Mouse (Mus musculus): Measurements from ENCODE around the gene Rdh19.
"Not testable (repeated sequence)": the region's sequence is repeated elsewhere in the genome, so short reads cannot be mapped to it uniquely, and the experiment has no call there.

The Rdh19 gene

DNA sequence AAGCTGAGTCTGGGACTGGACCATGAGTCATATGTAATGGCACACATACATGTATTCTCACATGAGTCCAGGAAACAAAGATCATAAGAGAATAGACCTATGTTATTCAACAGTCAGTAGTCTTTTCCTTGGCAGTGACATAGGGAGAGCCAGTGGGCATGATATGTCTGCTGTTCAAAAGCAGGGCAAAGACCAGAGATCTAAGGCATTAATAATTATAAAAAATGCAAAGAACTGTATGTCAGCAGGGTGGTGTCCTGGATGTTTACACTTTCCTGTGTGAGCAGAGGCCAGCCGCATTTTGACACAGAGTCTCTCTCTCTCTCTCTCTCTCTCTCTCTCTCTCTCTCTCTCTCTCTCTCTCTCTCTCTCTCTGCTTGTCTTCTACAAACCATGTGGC, at the start of gene Rdh19:
Gene Rdh19 (plus strand): TSS at position 301 of the 400 bp plus-strand sequence.
- no peak for DNase-seq

DNA sequence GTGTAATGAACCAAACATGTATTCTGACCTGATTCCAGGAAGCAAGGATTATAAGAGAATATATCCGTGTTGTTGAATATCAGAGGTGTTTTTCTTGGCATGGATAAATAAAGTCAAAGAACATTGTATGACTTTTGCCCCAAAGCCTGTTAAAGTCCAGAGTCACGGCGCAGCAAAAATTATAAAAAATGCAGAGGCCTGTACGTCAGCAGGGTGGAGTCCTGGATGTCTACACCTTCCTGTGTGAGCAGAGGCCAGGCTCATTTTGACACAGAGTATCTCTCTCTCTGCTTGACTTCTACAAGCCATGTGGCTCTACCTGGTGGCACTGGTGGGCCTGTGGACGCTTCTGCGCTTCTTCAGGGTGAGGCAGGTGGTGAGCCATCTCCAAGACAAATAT, 48.8 kb upstream of the Rdh19 start, which contains the start of gene Rdh16:
Gene Rdh16 (plus strand): TSS at position 262 of the 400 bp plus-strand sequence.
- DNase-seq, result no peak

DNA sequence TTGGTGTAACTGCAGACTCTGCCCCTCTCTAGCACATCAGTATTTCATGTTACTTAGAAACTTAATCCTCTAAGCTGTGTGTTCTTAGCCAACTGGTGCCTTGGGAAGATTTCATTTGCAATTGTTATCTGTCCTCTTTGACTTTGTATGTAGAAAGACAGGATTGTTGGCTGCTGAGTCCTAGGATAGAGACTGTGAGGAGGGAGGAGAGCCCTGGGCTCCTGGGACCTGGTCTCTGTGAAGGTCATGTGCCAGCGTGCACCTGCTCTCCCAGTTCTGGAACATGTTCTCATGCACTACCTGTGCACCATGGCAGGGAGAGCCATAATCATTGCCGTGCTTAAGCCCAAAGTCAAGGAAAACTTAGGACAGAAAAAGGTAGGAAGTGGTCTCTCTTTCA, 48.1 kb upstream of the Rdh19 start:
- DNase-seq, result no peak

DNA sequence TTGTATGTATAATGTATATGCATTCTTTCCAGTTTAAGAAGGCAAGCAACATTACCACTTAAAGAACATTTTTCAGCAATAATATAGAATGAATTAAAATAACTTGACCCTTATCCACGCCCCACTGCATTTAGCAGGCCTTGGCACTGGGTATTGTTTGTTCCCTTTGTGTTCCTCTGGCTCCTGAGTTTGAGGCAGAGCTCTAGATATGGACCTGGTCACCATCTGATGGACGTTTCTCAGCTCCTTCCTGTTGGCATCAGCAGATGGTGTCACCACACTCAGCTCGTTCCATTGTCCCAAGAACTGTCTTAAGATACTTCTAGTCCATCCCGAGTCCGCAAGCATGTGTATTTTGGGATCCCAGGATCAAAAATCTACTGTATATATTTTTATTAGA, 47.5 kb upstream of the Rdh19 start:
- DNase-seq, result no peak

DNA sequence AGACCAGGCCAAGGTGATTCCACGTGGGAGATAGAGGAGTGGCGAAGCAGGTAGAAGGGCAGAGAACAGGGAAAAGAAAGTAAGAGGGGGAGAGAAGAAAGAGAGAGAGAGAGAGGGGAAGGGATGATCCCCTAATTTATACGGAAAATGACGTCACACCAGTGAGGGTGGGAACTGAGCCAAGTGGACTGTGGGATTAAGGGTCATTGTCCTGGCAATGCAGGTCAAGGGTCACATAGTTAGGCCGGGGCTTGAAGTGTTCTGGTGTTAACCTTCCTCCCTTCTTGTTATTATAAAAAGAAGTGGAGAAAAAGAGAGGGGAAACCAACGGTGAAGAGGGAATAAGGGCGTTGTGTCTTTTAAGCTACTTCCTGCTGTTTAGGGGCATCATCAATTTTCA, 45.3 kb upstream of the Rdh19 start:
- no peak for DNase-seq

DNA sequence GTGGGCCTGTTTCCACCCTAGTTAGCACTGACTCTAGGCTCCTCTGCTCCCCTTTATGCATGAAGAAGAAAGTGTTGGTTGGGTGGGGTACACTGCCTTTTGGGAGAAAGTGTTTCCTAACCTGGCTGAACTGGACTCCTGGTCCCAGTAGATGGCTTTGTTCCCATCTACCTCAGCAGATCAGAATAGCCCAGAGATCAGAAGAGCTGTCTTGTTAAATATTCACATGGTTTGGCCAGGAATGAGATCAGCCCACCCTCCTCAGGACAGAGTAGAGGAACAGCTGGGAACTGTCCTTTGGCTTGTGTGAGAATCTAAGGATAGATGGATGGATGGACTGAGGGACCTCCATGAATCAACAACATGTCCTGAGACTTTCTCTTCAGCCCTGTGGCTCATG, 33.8 kb upstream of the Rdh19 start:
- DNase-seq, result no peak

DNA sequence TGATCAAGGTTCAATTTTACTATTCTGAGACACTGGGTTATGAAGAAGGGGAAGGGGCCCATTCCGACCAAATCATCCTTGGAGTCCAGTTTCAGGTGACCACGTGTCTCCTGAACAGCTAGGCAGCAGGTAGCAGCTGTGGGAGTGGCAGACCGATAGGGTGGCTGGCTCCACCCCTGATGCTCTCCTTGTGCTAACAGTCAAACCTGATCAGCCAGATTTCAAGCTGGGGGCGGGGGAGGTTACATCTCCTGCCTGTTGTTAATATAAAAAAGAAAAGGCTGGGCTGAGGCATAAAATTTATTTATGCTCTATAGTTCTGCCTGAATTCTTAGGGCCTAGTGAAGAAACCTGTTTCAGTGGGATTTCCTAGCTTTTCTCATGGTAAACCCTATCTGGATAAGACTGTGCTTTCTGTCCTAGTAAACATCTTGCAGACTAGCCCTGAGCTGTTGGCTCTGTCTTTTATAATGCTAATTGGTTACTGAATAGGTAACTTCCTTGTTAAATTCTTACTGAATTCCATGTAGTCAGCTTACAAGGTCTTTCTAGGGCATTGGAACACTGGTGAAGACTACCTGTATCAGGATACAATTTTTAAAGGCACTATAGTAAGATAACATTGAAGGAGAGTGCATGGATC, 32.3 kb upstream of the Rdh19 start:
- not testable (repeated sequence) for DNase-seq

DNA sequence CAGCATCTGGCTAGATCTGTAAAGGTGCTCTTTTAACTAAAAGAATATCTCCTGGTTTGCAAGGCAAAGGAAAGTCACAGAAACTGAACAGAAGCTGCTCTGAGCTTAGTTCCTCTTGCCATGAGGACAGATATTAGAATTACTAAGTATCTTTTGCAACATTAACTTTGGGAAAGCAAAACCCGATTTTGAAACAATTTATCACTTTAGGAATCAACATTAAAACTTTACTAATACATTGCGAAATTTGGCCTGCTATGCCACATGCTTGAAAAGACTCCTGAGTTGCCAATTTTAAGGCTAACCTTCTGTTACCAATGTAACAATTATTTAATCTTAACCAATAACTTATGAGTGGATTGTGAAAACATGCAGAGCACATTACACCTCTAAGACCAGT, 27.9 kb upstream of the Rdh19 start:
- DNase-seq, result not testable (repeated sequence)

DNA sequence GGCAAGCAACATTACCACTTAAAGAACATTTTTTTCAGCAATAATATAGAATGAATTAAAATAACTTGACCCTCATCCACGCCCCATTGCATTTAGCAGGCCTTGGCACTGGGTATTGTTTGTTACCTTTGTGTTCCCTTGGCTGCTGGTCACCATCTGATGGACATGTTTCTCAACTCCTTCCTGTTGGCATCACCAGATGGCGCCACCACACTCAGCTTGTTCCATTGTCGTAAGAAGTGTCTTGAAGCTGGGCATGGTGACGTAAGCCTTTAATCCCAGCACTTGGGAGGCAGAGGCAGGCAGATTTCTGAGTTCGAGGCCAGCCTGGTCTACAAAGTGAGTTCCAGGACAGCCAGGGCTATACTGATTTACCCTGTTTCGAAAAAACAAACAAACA, 24.3 kb upstream of the Rdh19 start:
- DNase-seq, result peak; percentile 34

DNA sequence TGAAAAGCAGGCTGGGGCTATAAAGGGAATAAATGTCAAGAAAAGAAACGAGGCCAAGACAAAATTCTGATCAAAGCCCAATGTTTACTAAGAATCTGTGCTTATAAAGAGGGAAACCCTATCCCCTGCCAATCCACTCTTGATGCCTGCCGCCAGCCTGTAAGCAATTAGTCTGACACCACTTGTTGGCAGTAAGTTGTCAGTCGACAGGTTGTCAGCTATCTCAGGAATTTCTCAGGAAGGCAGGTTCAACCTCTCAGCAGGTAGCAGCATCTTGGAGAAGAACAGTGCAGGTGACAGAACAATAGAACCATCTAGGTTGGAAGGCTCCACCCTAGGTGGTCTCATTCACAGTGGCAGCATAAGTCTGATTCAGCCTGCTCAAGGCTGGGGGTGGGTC, 20.6 kb upstream of the Rdh19 start:
- DNase-seq, result peak; percentile 11 to 18

DNA sequence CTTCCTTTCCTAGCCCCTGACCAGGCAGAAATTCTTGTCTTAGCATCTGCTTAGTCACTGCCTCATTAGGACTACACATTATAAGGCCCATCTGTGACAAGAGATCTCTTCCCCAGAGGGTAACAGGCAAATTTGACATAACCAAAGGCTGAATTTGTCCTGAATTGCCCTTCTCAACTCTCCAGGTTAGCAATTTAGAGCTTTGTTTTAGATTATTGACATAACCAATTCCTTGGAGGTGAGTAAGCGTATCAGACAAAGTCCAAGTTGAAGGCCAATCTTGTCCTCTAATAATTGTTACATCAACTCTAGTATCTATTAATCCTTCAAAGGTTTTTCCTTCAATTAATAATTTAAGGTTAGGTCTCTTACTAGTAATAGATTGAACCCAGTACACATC, 15.5 kb upstream of the Rdh19 start:
- not testable (repeated sequence) for DNase-seq

DNA sequence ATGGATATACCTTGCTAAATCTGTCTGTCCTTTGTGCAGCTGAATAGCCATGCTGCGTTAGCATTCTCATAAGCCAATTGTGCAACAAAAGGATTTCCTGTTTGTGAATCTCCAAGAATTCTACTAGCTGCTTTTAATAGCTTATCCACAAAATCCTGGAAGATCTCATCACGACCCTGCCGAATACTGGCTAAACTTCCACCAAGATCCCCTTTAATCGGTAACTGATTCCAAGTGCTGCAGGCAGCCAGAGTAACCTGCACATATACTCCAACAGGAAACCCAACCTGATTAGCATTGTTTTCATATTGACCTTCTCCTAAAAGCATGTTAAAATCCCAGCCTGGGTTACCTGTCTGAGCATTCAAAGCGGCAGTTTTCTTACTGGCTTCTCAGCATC, 14.4 kb upstream of the Rdh19 start:
- DNase-seq, result no peak

DNA sequence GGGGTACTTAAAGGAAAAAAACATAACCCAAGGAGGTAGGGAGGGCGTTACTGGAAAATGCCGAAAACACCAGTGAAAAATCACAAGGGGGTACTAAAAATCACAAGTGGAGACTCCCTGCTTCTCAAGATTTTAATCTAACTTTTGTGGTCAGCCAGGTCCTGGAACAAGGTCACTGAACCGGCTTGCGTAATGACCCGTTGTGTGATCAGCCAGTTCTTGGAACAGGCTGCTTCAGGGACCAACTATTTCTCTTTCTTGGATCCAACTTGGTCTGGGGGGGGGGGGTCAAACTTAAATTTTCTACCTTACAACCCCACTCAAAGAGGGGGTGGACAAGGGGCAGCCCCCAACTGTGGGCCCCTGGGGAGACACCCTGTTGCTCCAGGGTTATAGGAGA, 11.9 kb upstream of the Rdh19 start:
- not testable (repeated sequence) for DNase-seq

DNA sequence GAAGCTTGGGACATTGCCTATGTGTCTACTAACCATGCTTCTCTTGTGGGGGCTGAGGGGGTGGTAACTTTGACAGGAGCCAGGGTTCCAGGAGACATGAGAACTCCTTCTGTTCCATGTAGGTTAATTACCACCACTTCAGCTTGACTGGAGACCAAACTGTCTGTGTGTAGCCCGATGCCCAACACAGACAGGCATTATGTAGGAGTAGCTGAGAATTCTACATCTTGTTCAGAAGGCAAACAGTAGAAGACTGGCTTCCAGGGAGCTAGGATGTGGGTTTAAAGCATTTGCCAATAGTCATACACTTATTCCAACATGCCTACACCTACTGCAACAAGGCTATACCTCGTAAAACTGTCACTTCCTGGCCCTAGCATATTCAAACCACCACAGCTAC, 11.2 kb upstream of the Rdh19 start:
- DNase-seq, result no peak

DNA sequence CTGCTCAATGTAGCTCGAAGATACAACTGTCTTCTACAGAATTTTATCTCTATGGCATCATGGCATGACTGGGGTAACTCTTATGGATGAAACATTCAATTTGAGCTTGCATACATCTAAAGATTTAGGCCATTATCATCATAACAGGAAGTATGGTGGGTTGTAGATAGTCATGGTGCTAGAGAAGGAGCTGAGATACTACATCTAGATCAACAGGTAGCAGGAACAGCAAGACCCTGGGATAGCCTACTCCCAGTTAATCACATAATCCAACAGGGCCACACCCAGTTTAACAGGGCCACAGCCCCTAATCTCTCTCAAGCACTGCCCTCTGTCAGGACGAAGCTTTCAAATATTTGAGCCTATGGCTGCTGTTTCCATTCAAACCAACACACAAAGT, 9.0 kb upstream of the Rdh19 start:
- DNase-seq, result no peak

DNA sequence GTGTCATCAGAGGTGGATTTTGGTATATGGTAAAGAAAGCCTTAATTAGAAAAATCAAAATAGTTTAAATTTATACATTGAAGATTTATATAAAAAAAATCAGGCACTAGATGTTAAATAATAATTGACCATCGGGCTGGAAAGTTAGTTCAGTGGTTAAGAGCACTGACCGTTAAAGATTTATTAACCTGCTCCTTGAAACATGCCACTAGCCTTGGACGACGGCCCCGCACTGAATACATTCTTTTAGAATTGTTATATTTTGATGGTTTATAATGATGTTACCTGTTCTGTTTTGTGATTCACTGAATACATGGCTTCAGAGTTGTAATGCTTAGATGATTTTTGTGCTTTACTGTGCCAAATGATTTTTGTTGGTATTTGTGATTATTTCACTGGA, 3.8 kb upstream of the Rdh19 start:
- not testable (repeated sequence) for DNase-seq

DNA sequence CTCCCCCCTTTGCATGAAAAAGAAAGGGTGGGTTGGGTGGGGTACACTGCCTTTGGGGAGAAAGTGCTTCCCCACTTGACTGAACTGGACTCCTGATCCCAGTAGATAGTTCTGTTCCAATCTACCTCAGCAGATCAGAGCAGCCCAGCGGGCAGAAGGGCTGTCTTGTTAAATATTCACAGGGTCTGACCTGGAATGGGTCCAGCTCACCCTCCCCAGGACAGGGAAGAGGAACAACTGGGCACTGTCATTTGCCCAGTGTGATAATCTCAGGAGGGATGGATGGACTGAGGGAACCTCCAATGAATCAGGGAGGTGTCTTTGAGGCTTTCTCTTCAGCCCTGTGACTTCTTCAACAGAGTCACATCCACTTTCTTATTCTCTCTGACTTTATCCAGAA, 1.6 kb upstream of the Rdh19 start:
- no peak for DNase-seq

DNA sequence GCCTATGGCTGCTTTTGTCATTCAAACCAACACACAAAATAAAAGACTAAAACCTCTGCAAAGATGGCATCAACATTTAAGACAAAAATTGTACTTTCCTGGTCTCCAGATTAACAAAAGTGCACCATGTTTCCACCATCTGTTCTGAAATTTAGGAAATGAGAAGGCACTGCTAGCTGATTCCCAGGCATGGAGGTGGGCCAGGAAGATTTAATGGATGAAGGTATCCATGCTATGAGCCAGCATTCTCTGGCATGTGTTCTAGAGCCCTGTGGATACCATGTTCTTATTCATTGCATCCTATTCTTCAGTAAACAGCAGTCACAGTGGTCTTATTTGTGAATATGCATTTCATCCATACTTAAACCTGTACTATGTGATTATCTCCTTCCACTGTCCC, 6.6 kb downstream of the Rdh19 start:
- peak; percentile 85 to 87 for DNase-seq

DNA sequence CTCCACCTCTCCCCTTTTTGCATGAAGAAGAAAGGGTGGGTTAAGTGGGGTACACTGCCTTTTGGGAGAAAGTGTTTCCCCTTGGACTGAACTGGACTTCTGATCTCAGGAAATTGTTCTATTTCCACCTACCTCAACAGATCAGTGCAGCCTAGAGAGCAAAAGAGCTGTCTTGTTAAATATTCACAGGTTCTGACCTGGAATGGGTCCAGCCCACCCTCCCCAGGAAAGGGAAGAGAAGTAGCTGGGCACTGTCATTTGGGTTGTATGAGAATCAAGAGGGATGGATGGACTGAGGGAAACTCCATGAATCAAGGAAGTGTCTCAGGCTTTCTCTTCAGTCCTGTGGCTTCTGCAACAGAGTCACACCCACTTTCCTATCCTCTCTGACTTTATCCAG, 15.2 kb downstream of the Rdh19 start:
- DNase-seq, result no peak

DNA sequence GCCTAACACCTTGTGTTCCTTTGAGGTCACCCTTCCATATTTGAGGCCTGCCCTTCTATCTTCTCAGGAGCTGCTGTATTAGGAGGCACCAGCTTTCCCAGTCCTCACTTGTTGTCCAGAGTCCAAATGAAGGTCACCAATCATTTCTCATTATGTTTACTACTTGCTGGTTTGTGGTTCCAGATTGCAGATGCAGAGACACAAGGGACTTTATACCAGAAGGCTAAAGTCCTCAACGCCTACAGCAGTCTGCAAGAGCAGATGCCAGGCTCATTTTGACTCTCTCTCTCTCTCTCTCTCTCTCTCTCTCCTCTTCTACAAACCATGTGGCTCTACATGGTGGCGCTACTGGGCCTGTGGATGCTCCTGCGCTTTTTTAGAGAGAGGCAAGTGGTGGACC, 16.5 kb downstream of the Rdh19 start, which contains the start of gene Rdh16f2:
Gene Rdh16f2 (plus strand): TSS at position 243 of the 400 bp plus-strand sequence.
- DNase-seq, result no peak

DNA sequence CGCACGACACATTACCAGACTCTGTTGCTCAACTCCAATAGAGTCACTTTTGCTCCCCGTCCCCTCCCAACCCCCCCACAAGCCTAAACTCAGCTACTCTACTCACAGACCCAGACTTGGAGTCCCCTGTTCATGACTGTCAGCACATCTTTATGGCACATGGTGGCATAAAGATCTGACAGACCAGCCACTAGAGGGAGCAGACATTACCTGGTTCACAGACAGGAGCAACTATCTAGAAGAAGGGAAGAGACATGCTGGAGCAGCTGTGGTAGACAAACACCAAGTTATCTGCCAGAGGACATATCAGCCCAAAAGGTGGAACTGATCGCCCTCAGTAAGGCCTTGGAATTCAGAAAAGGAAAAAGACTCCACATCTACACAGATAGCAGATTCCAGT, 22.8 kb downstream of the Rdh19 start:
- DNase-seq, result peak; percentile 24 to 26

DNA sequence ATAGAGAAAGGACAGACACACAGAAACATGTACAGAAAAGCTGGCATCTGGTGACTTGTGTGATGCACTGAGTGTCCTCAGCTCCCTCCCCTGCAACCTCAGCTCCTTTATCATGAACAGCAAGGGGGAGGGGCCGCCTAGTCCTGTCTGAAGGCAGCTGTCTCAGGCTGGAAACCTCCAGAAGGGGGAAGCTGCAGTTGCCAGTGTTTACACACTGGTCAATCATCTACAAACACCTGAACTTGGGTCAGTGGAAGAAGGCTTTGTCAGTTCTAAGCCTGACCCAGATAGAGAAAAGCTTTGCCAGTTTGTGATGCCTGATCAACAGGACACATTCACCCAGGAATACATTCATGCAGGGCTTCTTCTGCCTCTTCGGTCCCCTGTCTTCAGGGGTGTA, 28.0 kb downstream of the Rdh19 start:
- DNase-seq, result no peak

DNA sequence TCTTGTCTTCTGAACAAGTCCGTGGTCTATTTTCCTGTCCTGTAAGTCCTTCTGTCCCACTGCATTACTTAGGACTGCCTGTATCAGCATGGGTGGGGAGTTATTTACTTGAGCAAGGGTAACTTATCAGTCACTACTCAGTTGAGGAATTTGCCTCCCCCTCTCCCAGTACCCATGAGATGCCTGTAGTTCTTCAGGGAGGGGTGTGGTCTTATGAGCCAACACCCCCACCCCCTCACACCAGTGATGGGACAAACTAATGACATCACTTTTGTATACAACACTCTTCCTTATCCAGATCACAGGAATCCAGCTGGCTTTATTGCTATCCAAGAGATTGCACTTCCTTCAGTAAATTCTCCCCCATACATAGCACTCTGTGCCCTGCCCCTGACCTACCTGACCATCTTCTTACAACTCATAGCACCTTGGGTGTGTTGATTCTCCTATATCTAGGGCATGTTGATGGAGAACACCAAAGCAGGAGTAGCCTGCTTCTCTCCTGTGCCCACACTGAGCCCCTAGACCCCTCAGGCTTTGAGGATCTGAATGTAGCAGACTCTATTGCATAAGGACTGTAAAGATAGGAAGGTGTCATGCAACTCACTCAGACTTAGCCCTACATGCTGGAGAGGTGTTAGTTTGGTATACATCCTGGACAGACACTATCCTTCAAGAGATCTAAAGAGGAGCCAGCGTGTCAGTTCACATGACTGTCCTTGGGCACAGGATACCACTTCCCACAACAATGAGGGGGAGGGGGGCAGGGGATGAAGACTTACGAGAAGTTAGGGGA, 28.7 kb downstream of the Rdh19 start:
- no peak for DNase-seq

DNA sequence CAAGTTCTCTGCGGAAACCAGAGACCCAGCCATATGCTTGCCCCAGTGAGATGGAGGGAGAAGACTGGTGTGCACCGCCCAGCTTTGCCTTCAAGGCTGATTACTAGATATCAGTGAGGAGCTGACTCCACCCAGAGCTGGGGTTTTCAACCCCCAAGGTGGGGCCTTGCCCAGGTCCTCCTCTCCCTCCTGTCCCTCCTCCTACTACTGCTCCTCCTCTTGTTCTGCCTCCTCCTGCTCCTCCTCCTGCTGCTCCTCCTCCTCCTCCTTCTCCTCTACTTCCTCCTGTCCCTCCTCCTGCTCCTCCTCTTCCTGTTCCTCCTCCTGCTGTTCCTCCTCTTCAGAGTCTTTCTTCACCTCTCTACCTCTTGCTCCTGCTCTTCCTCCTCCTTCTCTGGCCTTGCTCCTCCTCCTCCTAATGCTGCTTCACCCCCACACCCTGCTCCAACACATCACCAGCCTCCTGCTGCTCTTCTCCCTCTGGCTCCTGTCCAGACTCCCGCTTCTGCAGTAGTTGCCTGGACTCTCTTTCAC, 29.5 kb downstream of the Rdh19 start:
- DNase-seq, result peak; percentile 13 to 30

All from cerebellum, postnatal 10 days (tissue).